Mouse (Mus musculus): ENCODE data around the gene Gsdma2.

- TF ChIP-seq ZC3H11A (IDR thresholded peaks at IDR 0.05; ENCODE audit: borderline replicate concordance, low read depth, low read length) (no peak), CHD2 (IDR thresholded peaks at IDR 0.05; ENCODE audit: low read depth, low read length) (no peak), HCFC1 (IDR thresholded peaks at IDR 0.05; ENCODE audit: borderline replicate concordance, insufficient read depth, low read length) (no peak), MAFK (IDR thresholded peaks at IDR 0.05; ENCODE audit: insufficient read depth, low read depth, low read length) (no peak), ZNF384 (IDR thresholded peaks at IDR 0.05; ENCODE audit: low read depth, low read length) (no peak)
Observed at GRCm38 (mm10) chr11:98637501-98637900, 9.1 kb upstream of the Gsdma2 start.
